Mouse (Mus musculus) forebrain, embryonic 14.5 days (tissue): ENCODE measurements at regions not wholly inside any gene's neighbourhood (a gene's known extent, or its start where the extent isn't known, plus 50 kb on each side); places are given as distances from the start of the nearest gene placed in this dataset.

ENCODE experiments used
- ATAC-seq: fragments of 200-750 bp; cut with Nextera tagmentation; 2 replicates; pipeline ENCODE4 v1.8.0; 2017; ENCODE audit warnings: mild to moderate bottlenecking, moderate library complexity
- DNase-seq: peaks from one replicate; pipeline ENCODE4 v3.0.0-alpha.2; 2015; ENCODE audit warnings: low spot score
- H3K27ac ChIP-seq: fragments of 300-500 bp; sonication (generic); 2 replicates; pipeline ENCODE4 v1.5.1; 2014; ENCODE audit warnings: low read depth, mild to moderate bottlenecking, control low read depth, low read length, moderate library complexity
- H3K27me3 ChIP-seq: fragments of 300-500 bp; sonication (generic); replicated peaks from 2 replicates; pipeline ENCODE4 v1.6.1; 2014; ENCODE audit warnings: low read length, control low read depth, mixed read lengths; ENCODE audit not compliant: control insufficient read depth, insufficient read depth
- H3K36me3 ChIP-seq: fragments of 300-500 bp; sonication (generic); 2 replicates; pipeline ENCODE4 v1.6.1; 2014; ENCODE audit warnings: low read length, control low read depth; ENCODE audit not compliant: control insufficient read depth, insufficient read depth
- H3K4me1 ChIP-seq: fragments of 300-500 bp; sonication (generic); 2 replicates; pipeline ENCODE4 v1.6.1; 2014; ENCODE audit warnings: antibody characterized with exemption, low read length, control low read depth; ENCODE audit not compliant: control insufficient read depth, insufficient read depth
- H3K4me2 ChIP-seq: fragments of 300-500 bp; sonication (generic); 2 replicates; pipeline ENCODE4 v1.6.1; 2014; ENCODE audit warnings: mild to moderate bottlenecking, control low read depth, low read length
- H3K4me3 ChIP-seq: fragments of 300-500 bp; sonication (generic); 2 replicates; pipeline ENCODE4 v1.5.1; 2014; ENCODE audit warnings: low read depth, low read length, control low read depth
- H3K9ac ChIP-seq: fragments of 300-500 bp; sonication (generic); 2 replicates; pipeline ENCODE4 v1.6.1; 2014; ENCODE audit warnings: mild to moderate bottlenecking, low read length, control low read depth, moderate library complexity
- H3K9me3 ChIP-seq: fragments of 300-500 bp; sonication (generic); replicated peaks from 2 replicates; pipeline ENCODE4 v1.6.1; 2016; ENCODE audit warnings: low read length, control low read depth, mixed read lengths; ENCODE audit not compliant: control insufficient read depth
- WGBS: fragments of 180-500 bp; shearing (Covaris S2); extraction: QIAGEN DNeasy Blood & Tissue Kit; methylation state at CpG from one replicate; pipeline ENCODE4 v1.1.7; 2014; 5-methylcytosine and 5-hydroxymethylcytosine counted together

GRCm38 (mm10) chr8:30730366-30730765, 2698.1 kb upstream of the 5930422O12Rik start:
- ATAC-seq = no peak
- no peak overlapping the region for H3K9ac ChIP-seq
- DNase-seq = no peak
- no peak overlapping the region for H3K4me3 ChIP-seq
- H3K4me1 ChIP-seq = peaks cover 10% of the 10 kb centered on the region
- no peaks in the 10 kb centered on the region for H3K36me3 ChIP-seq
- H3K4me2 ChIP-seq = no peak overlapping the region
- H3K9me3 ChIP-seq = no peaks in the 10 kb centered on the region
- H3K27me3 ChIP-seq = no peaks in the 10 kb centered on the region
- no peak overlapping the region for H3K27ac ChIP-seq

- peak; percentile 86 for ATAC-seq
- H3K27me3 ChIP-seq = no peaks in the 10 kb centered on the region
- no peaks in the 10 kb centered on the region for H3K9me3 ChIP-seq
- peaks cover 13% of the 10 kb centered on the region for H3K4me1 ChIP-seq
- WGBS = 32% methylated on average over 11 of the region's 11 CpGs
- H3K4me2 ChIP-seq = 0 out of 2 replicates have a peak overlapping the region, but pooled peaks have one; percentile 5
- H3K4me3 ChIP-seq = no peak overlapping the region
- no peak overlapping the region for H3K9ac ChIP-seq
- H3K27ac ChIP-seq = peak overlapping the region; percentile 9; the same call in 1 of the 2 replicates
- peak; percentile 64 for DNase-seq
- H3K36me3 ChIP-seq = no peaks in the 10 kb centered on the region
Measured at GRCm38 (mm10) chr8:30732585-30733253, 2695.8 kb upstream of the 5930422O12Rik start.

GRCm38 (mm10) chr8:30733385-30733784, 2695.1 kb upstream of the 5930422O12Rik start:
- no peak overlapping the region for H3K27ac ChIP-seq
- DNase-seq (no peak), ATAC-seq (peak; percentile 32)

GRCm38 (mm10) chr8:30735338-30735737, 2693.2 kb upstream of the 5930422O12Rik start:
- H3K9ac ChIP-seq = no peak overlapping the region
- no peak overlapping the region for H3K4me2 ChIP-seq
- no peaks in the 10 kb centered on the region for H3K27me3 ChIP-seq
- ATAC-seq = no peak
- H3K4me3 ChIP-seq = no peak overlapping the region
- WGBS = 60% methylated on average over 5 of the region's 5 CpGs
- H3K9me3 ChIP-seq = no peaks in the 10 kb centered on the region
- H3K27ac ChIP-seq = no peak overlapping the region
- H3K4me1 ChIP-seq = peaks cover 13% of the 10 kb centered on the region
- DNase-seq = no peak
- no peaks in the 10 kb centered on the region for H3K36me3 ChIP-seq

More at GRCm38 (mm10) chr8:30733385-30733784, 2695.1 kb upstream of the 5930422O12Rik start:
- no peaks in the 10 kb centered on the region for H3K27me3 ChIP-seq
- WGBS = 79% methylated on average over 6 of the region's 6 CpGs
- no peaks in the 10 kb centered on the region for H3K9me3 ChIP-seq
- no peak overlapping the region for H3K9ac ChIP-seq
- H3K4me1 ChIP-seq = peaks cover 13% of the 10 kb centered on the region
- no peaks in the 10 kb centered on the region for H3K36me3 ChIP-seq
- H3K4me2 ChIP-seq = no peak overlapping the region
- H3K4me3 ChIP-seq = no peak overlapping the region

GRCm38 (mm10) chr8:30735740-30736139, 2692.8 kb upstream of the 5930422O12Rik start:
- Histone ChIP-seq H3K4me3 (no peak overlapping the region), H3K27me3 (no peaks in the 10 kb centered on the region), H3K9ac (no peak overlapping the region), H3K36me3 (no peaks in the 10 kb centered on the region), H3K27ac (no peak overlapping the region), H3K4me2 (no peak overlapping the region), H3K4me1 (peaks cover 13% of the 10 kb centered on the region), H3K9me3 (no peaks in the 10 kb centered on the region)
- no peak for DNase-seq
- no peak for ATAC-seq
- WGBS = 86% methylated on average over 10 of the region's 10 CpGs

GRCm38 (mm10) chr8:30746874-30747273, 2681.6 kb upstream of the 5930422O12Rik start:
- no peak overlapping the region for H3K4me3 ChIP-seq
- H3K9me3 ChIP-seq = no peaks in the 10 kb centered on the region
- 92% methylated on average over 3 of the region's 3 CpGs for WGBS
- H3K4me2 ChIP-seq = no peak overlapping the region
- H3K36me3 ChIP-seq = no peaks in the 10 kb centered on the region
- no peaks in the 10 kb centered on the region for H3K27me3 ChIP-seq
- DNase-seq = no peak
- no peak overlapping the region for H3K9ac ChIP-seq
- no peak overlapping the region for H3K27ac ChIP-seq
- no peaks in the 10 kb centered on the region for H3K4me1 ChIP-seq
- no peak for ATAC-seq
